Mouse (Mus musculus) erythroblast, embryonic 14.5 days (primary cell): ENCODE measurements around the gene Fkbp10.

Experiments used
- GATA1 ChIP-seq: IDR thresholded peaks from 2 replicates; pipeline ENCODE4 v1.6.1; 2012; ENCODE audit warnings: low read length, inconsistent platforms, mixed read lengths
- TAL1 ChIP-seq: IDR thresholded peaks from 3 replicates; pipeline ENCODE4 v1.6.1; 2012; ENCODE audit warnings: low read length, inconsistent platforms, mixed read lengths

GRCm38 (mm10) chr11:100389931-100390445 lies 25.5 kb upstream of the Fkbp10 start:
- TF ChIP-seq GATA1 (no peak), TAL1 (no peak)
